Mouse (Mus musculus): ENCODE results near the gene Sema5a. TPM values are rescaled to one million over a fixed set of nuclear protein-coding genes. Genes with fewer than 3 reads are reported as not detected.

The Sema5a gene
- polyA plus RNA-seq, 1 experiment from 2014 or later = 37.9 TPM

DNA sequence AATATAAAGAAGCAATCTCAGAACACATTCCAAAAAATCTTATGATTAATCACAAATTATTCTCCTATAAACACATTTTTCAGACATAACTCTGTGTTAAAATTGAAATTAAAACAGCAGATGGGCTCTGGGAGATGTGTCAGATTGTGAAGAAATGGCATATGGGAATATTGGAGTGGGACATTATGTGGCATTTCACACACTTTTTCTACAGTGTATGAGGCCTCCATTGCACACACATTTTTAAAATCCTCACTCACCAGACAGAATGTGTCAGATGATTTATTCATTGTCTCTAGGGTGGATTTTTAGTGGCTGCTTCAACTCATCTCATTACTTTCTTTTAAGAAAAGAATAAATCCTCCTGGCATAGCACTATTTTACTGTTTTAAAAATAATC lies 446.4 kb downstream of the Sema5a start:
- peaks cover 4% of the 10 kb centered on the region; the same call in 1 of the 2 replicates for H3K4me1 ChIP-seq
- no peak overlapping the region for H3K9ac ChIP-seq
- no peak overlapping the region for H3K27ac ChIP-seq
- no peak overlapping the region for H3K4me3 ChIP-seq
- peaks cover 20% of the 10 kb centered on the region for H3K36me3 ChIP-seq
- no peak for ATAC-seq (ENCODE audit: insufficient number of reproducible peaks, insufficient read depth, low FRiP score, low TSS enrichment, low read depth)
- H3K27me3 ChIP-seq = no peaks in the 10 kb centered on the region
- H3K9me3 ChIP-seq = no peaks in the 10 kb centered on the region
- H3K4me2 ChIP-seq = no peak overlapping the region

DNA sequence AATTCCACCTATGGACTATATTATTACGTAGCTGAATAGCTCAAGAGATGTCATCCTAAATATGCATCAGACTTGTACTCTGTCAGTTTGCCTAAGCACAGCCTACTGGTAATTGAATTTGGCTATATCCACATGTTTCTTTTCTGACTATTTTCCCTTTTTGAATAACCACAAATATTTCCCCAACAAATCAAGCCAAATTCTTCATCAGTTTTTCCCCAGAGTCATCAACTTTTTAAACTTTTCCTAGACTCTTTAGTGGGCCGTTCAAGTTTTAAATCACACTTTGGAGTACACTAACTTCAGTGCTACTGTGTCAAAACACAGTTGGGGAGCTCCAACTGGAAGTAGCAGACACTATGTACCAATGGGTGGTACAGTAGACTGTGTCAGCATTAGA lies 448.4 kb downstream of the Sema5a start:
- no peaks in the 10 kb centered on the region for H3K27me3 ChIP-seq
- WGBS = 48% methylated on average over 2 of the region's 2 CpGs
- no peak overlapping the region for H3K9ac ChIP-seq
- no peak for ATAC-seq (ENCODE audit: insufficient number of reproducible peaks, insufficient read depth, low FRiP score, low TSS enrichment, low read depth)
- H3K9me3 ChIP-seq = no peaks in the 10 kb centered on the region
- H3K4me1 ChIP-seq = peaks cover 4% of the 10 kb centered on the region; the same call in 1 of the 2 replicates
- H3K27ac ChIP-seq = no peak overlapping the region
- peaks cover 3% of the 10 kb centered on the region; the same call in 1 of the 2 replicates for H3K36me3 ChIP-seq
- no peak overlapping the region for H3K4me3 ChIP-seq
- H3K4me2 ChIP-seq = no peak overlapping the region

DNA sequence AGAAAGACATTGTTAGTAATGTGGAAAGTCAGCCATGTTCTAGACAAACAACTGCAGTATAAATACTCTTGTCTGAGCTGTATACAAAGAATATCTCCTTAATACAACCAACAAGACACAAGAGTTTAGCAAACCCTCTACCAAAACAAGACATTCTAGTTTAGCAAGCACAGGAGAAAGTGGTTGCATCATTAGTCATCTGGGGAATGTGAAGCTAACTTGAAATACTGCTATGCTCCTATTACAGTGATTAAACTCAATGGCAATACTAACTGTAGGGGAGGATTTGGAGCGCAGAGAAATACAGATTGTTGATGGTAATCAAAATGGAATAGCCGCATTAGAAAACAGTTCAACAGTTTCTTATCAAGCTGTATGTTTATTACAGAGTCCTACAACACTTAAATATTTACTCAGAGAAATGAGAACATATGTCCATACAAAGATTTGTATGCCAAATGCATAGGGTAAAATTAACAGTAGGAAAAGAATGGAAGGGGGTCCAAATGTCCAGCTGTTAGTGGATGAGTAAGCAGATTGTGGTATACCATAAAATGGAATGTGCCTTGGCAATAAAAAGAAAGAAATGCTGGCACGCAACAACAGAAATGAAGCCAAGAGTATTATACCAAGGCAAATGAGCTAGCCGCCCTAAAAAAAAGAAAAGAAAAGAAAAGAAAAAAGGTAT lies 472.8 kb downstream of the Sema5a start:
- no peaks in the 10 kb centered on the region; the same call in 1 of the 2 replicates for H3K27me3 ChIP-seq
- H3K36me3 ChIP-seq = no peaks in the 10 kb centered on the region
- no peak overlapping the region for H3K4me3 ChIP-seq
- H3K9me3 ChIP-seq = no peaks in the 10 kb centered on the region
- no peak for ATAC-seq (ENCODE audit: insufficient number of reproducible peaks, insufficient read depth, low FRiP score, low TSS enrichment, low read depth)
- H3K4me2 ChIP-seq = no peak overlapping the region
- no peak overlapping the region for H3K27ac ChIP-seq
- WGBS = 91% methylated on average over 4 of the region's 4 CpGs
- H3K4me1 ChIP-seq = no peaks in the 10 kb centered on the region
- H3K9ac ChIP-seq = no peak overlapping the region

DNA sequence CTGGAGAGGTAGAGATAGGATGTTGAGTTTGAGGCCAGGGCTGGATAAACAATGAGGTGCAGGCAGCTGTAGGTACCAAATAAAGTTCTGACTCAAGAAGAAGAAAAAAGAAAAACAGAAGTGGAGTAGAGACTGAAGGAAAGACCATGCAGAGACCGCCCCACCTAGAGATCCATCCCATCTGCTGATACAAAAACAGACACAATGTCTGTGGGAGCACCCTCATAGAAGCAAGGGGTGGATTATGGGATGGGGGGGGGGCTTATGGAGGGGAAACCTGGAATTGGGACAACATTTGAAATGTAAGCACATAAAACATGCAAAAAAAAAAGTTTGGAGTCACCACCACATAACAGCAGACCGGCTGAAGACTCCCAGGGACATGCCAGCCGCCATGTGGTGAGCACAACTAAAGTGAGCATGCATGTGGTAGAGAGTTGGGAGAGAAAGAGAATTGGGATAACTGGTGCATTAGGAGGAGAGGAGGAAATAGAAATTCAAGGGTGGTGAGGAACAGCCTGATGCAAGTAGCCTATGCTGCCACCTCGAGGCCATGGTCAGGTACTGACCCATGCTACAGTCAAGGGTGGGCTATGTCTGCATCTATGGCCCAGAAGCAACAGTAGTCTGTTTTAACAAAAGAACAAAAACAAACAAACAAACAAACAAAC lies 473.8 kb downstream of the Sema5a start:
- no peak overlapping the region for H3K27ac ChIP-seq
- H3K4me3 ChIP-seq = no peak overlapping the region
- no peaks in the 10 kb centered on the region for H3K9me3 ChIP-seq
- no peak overlapping the region for H3K9ac ChIP-seq
- no peaks in the 10 kb centered on the region for H3K36me3 ChIP-seq
- no peaks in the 10 kb centered on the region; the same call in 1 of the 2 replicates for H3K27me3 ChIP-seq
- no peak overlapping the region for H3K4me2 ChIP-seq
- no peaks in the 10 kb centered on the region for H3K4me1 ChIP-seq
- 33% methylated on average over 4 of the region's 4 CpGs for WGBS
- peak; percentile 76; the same call in 1 of the 2 replicates for ATAC-seq (ENCODE audit: insufficient number of reproducible peaks, insufficient read depth, low FRiP score, low TSS enrichment, low read depth)

DNA sequence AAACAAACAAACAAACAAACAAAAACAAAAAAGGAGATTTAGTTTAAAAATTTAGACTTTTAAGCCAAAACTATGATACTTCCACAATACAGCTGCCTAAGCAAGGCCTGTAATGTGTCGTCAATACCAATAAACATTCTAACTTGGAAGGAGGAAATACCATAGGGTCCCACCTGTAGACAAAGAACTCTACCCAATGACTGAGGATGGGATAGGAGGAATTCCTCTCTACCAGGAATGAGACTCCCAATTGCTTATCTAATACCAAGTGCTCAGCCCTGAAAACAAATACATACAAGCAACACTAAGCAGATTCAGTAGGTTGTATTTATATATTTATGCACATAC lies 474.3 kb downstream of the Sema5a start:
- WGBS = 95% methylated on average over 1 of the region's 1 CpGs
- H3K4me3 ChIP-seq = no peak overlapping the region
- no peaks in the 10 kb centered on the region for H3K4me1 ChIP-seq
- ATAC-seq (ENCODE audit: insufficient number of reproducible peaks, insufficient read depth, low FRiP score, low TSS enrichment, low read depth) = no peak
- no peak overlapping the region for H3K4me2 ChIP-seq
- no peaks in the 10 kb centered on the region for H3K36me3 ChIP-seq
- H3K9ac ChIP-seq = no peak overlapping the region
- H3K27ac ChIP-seq = no peak overlapping the region
- no peaks in the 10 kb centered on the region; the same call in 1 of the 2 replicates for H3K27me3 ChIP-seq
- H3K9me3 ChIP-seq = no peaks in the 10 kb centered on the region

DNA sequence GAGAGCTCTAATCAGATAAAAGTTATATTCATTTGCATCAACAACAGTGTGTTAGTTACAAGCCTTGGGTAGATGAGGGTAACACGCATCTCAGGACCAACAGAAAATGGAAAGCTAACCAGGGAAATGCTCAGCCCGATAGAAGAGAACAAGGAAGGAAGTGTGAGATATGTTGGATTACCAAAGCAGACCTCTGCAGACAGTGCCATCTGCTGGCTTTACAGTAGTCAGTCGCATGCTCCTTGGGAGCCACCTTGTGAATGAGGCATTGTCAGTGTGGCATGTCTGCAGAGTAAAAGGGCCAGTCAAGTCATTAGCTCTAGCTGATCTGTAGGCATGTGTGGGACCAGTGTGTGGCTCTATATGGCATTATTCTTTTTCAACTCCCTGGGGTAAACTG lies 486.2 kb downstream of the Sema5a start:
- no peaks in the 10 kb centered on the region for H3K36me3 ChIP-seq
- no peak overlapping the region for H3K4me3 ChIP-seq
- no peaks in the 10 kb centered on the region for H3K4me1 ChIP-seq
- ATAC-seq (ENCODE audit: insufficient number of reproducible peaks, insufficient read depth, low FRiP score, low TSS enrichment, low read depth) = no peak
- H3K27me3 ChIP-seq = no peaks in the 10 kb centered on the region
- H3K9ac ChIP-seq = no peak overlapping the region
- WGBS = 27% methylated on average over 3 of the region's 3 CpGs
- no peak overlapping the region for H3K27ac ChIP-seq
- no peaks in the 10 kb centered on the region for H3K9me3 ChIP-seq
- no peak overlapping the region for H3K4me2 ChIP-seq

Other genes starting within 250 kb of the Sema5a start
- gene Tas2r119, start 67.5 kb upstream of the Sema5a start, polyA plus RNA-seq (2015; fragmentation: Nextera tagmentation; extraction: Ambion mirVana) = not detected in 2 replicates

All from embryonic facial prominence, embryonic 13.5 days (tissue).